Mouse (Mus musculus): ENCODE data around the gene Mgarp. TPM values are rescaled to one million over a fixed set of nuclear protein-coding genes. Genes with fewer than 3 reads are reported as not detected.
"Not testable (repeated sequence)": the region's sequence is repeated elsewhere in the genome, so short reads cannot be mapped to it uniquely, and the experiment has no call there.

Gene Mgarp
- total RNA-seq, 2 experiments from 2014 or later = 0.20 to 0.27 TPM

DNA sequence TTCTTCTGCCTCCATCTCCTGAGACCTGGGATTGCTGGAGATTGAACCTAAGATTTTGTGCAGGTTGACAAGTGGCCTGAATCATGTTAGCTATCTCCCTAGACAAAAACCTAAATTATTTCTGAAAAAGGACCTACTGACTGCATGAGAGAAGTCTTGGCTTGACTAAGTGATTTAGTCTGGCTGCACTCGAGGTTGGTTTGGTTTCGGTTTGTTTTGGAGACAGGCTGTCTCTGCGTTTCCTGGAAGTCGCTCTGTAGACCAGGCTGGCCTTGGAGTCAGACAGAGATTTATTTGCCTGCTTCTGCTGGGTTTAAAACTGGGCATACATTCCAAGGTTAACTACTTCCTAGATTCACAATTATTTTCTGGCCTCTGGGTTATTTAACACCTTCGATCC lies 23.7 kb downstream of the Mgarp start:
- no peak for DNase-seq
- intact Hi-C loops (cut with DNase I) = loop anchor here (5.0 kb wide), 1 partner anchor 34 kb away; the partner anchor contains the start of gene Ndufc1

DNA sequence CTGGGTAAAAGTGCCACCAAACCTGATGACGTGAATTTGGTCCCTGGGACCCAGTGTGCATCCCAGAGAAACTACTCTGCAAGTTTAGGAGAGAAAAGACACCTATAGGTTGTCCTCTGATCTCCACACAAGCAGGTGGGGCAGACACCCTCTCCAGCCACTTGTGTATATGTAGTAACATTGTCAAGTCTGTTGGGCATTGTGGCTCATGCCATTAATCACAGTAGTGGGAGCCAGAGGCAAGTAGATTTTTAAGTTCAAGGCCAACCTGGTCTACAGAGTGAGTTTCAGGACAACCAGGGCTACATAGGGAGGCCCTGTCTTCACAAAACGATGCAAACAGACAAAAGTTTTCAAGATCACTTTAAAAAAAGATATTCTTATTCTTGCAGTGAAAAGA lies 24.7 kb downstream of the Mgarp start:
- intact Hi-C loops (cut with DNase I) = loop anchor here (5.0 kb wide), 1 partner anchor 35 kb away; the partner anchor contains the start of gene Ndufc1
- no peak for DNase-seq

DNA sequence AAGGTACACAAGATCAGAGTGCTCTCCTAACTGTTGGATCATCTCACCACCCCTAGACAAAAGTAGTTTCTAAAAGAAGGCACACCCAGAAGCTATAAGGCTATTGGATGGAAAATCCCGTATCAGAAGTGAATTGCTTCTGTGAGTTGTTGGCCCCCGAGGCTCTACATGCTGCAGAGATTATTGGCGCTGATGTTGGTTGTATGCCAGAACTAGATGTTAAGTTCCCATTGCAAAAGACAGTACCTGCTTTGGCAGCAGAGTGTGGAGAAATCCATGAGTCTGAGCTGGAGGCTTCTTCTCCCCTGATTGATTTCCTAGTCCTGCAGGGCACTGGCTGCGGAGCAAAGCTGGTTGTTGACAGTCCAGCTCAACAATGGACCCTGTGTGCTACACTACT lies 28.5 kb downstream of the Mgarp start:
- intact Hi-C loops (cut with DNase I) = no loop called here
- no peak for DNase-seq

DNA sequence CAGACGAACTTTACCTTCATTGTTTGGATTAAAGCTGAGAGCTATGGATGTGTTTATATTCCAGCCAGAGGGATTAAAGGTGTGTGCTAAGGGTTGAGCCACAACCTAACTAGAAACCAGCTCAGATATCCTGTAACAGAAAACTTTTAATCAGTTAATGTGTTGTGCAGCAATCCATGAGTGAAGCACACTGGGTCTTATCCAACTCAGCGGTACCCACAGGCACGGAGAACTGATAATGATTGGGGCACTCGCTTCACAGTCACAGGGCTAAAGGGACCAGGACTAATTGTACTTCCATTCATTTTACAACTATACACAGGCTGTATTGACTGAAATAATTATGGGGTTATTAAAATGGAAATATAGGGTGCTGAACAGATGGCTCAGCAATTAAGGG lies 29.6 kb downstream of the Mgarp start:
- intact Hi-C loops (cut with DNase I) = no loop called here
- no peak for DNase-seq

DNA sequence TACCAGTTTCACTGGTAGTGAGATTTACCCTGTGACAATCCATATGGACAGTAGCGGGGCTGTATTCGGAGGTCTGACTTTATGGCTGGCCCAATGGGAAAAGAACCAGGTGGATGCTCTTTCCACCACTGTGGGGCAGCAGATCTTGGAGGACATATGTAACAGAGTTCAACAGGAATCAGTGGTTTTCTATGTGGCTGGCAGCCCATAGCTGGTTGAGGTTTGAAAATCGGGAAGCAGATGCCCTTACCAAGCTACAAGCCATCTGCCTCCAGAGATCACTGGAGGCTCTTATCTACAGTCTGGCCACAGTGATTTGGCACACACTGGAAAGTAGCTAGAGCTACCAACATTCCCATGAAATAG lies 31.0 kb downstream of the Mgarp start:
- intact Hi-C loops (cut with DNase I) = loop anchor here (1.0 kb wide), 1 partner anchor 131 kb away; no protein-coding TSS in a partner anchor
- DNase-seq = no peak

- intact Hi-C loops (cut with DNase I) = loop anchor here (1.0 kb wide), 1 partner anchor 131 kb away; no protein-coding TSS in a partner anchor
- peak; percentile 58 to 70 for DNase-seq
These were observed 31.6 kb downstream of the Mgarp start for GRCm38 (mm10) chr3:51364703-51365516.

DNA sequence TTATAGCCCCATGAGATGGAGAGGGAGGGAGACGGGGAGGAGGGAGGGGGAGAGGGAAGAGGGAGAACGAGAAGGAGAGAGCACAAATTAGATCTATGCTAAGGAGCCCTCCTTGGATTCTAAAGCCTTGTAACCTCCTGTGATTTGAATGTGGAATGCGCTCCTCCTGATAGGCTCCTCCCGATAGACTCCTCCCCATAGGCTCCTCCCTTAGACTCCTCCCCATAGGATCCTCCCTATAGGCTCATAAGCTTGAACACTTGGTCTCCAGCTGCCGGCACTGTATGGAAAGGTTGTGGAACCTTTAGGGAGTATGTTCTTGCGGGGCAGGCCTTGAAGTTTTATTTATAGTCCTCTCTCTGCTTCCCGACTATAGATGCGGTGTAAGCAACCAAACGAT lies 35.5 kb downstream of the Mgarp start:
- no peak for DNase-seq
- intact Hi-C loops (cut with DNase I) = no loop called here

- DNase-seq = no peak
- intact Hi-C loops (cut with DNase I) = no loop called here
These were observed 36.8 kb downstream of the Mgarp start for GRCm38 (mm10) chr3:51359558-51360307.

DNA sequence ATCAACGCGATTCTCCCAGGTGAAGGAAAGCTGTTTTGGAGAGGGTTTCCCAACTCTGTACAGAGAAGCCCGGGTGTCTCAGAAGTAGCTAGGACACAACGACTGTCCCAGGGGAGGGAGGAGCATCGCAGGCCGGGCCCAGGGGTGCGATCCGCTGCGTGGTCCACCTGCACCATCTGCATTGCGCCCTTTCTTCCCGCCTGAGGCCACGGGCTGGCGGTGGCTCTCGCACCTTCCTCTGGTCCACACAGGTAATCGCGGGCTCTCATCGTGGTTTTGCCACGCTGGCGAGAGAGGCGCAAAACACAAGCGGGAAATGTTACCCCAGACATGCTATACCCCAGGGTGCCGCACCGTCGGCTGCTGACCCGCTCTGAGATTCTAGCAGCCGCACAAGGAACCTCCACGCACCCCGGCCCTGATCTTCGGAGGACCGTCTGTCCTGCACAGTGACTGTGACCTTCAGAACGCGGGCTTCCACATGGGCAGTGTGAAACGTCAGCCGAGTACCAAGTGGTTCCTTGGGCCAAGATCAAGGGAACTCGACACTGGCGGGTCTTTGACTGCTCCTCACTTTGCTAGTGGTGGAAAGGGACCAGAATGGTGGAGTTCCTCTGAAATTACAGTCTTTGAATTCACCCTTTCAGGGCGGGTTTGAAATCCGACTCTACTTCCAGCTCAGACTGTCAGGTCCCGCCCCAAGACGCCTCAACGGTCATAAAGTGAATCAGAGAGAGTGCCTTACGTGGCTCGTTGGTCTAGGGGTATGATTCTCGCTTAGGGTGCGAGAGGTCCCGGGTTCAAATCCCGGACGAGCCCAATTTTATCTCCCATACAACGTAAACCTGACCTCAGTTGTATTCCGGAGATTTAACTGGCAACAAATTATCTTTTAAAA lies 37.6 kb downstream of the Mgarp start:
- intact Hi-C loops (cut with DNase I) = no loop called here
- peak; percentile 52 to 68 for DNase-seq

DNA sequence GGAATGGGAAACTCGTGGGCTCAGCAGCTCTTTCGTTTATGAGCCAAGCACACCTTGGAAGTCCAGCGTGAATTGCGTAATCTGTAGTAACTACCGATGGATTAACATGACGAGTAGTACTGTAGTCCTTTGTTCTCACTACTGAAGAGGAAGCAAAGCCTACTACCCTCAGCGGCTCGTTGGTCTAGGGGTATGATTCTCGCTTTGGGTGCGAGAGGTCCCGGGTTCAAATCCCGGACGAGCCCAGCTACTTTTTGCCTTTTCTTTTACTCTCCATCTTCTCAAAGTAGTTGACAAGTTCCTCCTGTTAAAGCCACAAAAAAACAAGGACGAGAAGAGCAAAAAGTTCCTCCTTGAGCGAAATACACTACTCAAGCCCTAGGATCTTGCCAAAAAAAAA lies 38.4 kb downstream of the Mgarp start:
- intact Hi-C loops (cut with DNase I) = no loop called here
- DNase-seq = peak; percentile 25 to 60

GRCm38 (mm10) chr3:51357624-51358023 lies 38.9 kb downstream of the Mgarp start:
- intact Hi-C loops (cut with DNase I) = no loop called here
- DNase-seq = no peak

DNA sequence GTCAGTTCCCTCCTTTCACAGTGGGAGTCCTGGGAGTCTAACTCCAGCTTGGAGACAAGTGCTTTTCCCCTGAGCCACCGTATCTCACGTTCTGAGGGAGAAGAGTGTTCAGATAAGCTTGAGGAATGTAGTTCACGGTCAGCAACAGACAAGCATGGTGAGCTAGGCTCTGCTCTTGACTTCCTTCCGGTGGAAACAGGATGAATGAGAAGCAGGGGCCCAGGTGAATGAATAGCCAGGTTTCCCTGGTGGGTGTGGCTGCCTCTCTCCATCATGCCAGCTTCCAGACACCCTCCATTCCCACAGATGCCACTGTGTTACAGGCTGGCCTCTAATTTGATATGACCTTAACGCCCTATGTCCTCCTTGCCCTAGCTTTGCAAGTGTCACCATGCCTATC lies 39.5 kb downstream of the Mgarp start:
- intact Hi-C loops (cut with DNase I) = no loop called here
- no peak for DNase-seq

DNA sequence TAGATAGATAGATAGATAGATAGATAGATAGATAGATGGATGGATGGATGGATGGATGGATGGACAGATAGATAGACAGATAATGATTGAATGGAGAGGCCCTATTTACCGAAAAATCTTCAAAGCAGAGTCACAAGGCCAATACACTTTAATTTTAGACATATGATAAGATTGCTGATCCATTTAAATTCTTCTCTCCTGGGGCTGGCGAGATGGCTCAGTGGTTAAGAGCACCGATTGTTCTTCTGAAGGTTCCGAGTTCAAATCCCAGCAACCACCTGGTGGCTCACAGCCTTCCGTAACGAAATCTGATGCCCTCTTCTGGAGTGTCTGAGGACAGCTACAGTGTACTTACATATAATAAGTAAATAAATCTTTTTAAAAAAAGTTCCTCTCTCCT lies 41.6 kb downstream of the Mgarp start:
- intact Hi-C loops (cut with DNase I) = loop anchor here (5.0 kb wide), 1 partner anchor 118 kb away; no protein-coding TSS in a partner anchor

GRCm38 (mm10) chr3:51354034-51354427 lies 42.5 kb downstream of the Mgarp start:
- intact Hi-C loops (cut with DNase I) = loop anchor here (5.0 kb wide), 1 partner anchor 117 kb away; no protein-coding TSS in a partner anchor

More for the DNA sequence above, 41.6 kb downstream of the Mgarp start:
- not testable (repeated sequence) for DNase-seq

GRCm38 (mm10) chr3:51353325-51354033 lies 43.1 kb downstream of the Mgarp start:
- intact Hi-C loops (cut with DNase I) = loop anchor here (1.0 to 5.0 kb wide), 2 partner anchors 64 to 116 kb away; no protein-coding TSS in a partner anchor
- DNase-seq = peak; percentile 37 to 44

More at GRCm38 (mm10) chr3:51354034-51354427, 42.5 kb downstream of the Mgarp start:
- DNase-seq = no peak

DNA sequence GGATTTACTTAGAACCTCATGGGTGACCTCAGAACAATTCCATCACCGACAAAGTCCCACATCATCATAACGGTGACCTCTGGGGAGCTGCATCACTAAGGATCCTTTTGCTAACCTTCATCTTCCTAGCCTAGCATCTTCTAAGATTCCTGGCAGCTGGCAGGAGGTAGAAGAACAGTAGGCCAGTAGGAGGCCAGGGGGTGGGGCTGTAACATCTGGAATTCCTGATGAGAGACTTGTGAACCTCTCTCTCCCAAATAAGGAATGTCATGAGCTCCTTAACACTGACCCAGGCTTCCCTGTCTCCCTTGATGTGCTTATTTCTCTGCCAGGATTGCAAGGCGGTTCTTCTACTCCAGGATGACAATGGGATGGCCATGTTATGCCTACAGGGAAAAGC lies 45.7 kb downstream of the Mgarp start:
- intact Hi-C loops (cut with DNase I) = loop anchor here (5.0 kb wide), 1 partner anchor 114 kb away; no protein-coding TSS in a partner anchor
- DNase-seq = no peak

DNA sequence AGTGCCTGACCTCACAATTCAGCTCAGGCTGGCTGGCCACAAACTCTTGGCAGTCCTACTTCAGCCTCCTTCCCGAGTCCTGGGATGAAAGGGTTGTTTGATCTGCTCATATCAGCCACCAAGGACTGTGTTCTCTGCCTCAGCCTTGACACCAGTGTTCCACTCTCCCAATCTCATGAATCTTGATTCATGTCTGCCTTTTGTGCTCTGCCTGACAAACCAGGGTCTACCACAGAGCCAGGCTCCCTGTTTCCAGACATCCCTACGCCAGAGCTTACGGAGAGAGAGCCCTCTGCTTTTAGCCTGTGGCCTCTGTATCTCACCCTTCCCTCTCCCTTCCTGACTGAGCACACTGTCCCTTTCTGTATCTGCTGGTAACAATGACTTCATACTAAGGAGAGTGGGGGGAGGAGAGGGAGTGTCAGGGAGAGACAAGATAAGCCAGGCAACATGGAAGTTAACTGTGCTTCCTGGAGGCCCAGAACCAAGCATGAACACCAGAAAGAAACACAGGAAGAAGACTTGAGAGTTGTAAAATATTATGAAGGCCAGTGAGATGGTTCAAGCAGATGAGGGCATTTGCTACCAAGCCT lies 47.8 kb downstream of the Mgarp start:
- intact Hi-C loops (cut with DNase I) = no loop called here

GRCm38 (mm10) chr3:51345017-51345416 lies 51.5 kb downstream of the Mgarp start:
- DNase-seq; intact Hi-C loops (cut with DNase I): not testable (repeated sequence)

More for the DNA sequence above, 47.8 kb downstream of the Mgarp start:
- DNase-seq = no peak

GRCm38 (mm10) chr3:51344182-51344581 lies 52.4 kb downstream of the Mgarp start:
- intact Hi-C loops (cut with DNase I); DNase-seq: not testable (repeated sequence)
